Mouse (Mus musculus) gastrocnemius, postnatal 36 days (tissue): ENCODE data around the gene Mllt10. TPM values are rescaled to one million over a fixed set of nuclear protein-coding genes. Genes with fewer than 3 reads are reported as not detected.

Experiments used
- DNase-seq, 2 experiments: peaks; one replicate each; pipeline ENCODE4 v3.0.0; 2022
- intact Hi-C: fragments of 180-260 bp; cut with DNase I; formaldehyde crosslinking; loops from one replicate; pipeline ENCODE4 v1.15.1; 2025
- total RNA-seq, 2 experiments: library from RNA; stranded (reverse); gene quantifications; 2 replicates each; pipeline ENCODE4 v1.2.3; 2021

Mllt10 gene
- total RNA-seq, 2 experiments from 2014 or later: 15.6 to 21.9 TPM

- intact Hi-C loops: loop anchor here (10.0 kb wide), 1 partner anchor 715 kb away; no protein-coding TSS in a partner anchor
- DNase-seq: no peak
Observed at GRCm38 (mm10) chr2:18049279-18049821, 5.7 kb upstream of the Mllt10 start.

DNA sequence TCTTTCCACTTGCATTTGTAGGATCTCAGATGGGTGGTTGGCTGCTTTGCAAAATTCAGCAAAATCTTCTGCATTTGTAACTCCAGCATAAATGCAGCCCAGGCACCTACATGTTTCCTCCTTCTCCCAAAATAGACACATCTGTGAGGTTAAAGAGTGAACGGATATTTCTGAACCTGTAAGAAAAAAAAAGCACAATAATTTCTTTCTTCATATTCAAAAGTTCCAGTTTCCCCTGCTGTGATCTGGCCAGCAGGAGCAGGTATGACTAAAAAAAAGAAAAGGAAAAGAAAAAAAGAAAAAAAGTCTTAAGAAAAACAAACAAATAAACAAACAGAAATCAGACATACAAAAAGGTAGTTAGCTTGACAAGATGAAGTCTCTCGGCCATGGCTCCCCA, 5.0 kb upstream of the Mllt10 start:
- intact Hi-C loops: no loop called here

DNA sequence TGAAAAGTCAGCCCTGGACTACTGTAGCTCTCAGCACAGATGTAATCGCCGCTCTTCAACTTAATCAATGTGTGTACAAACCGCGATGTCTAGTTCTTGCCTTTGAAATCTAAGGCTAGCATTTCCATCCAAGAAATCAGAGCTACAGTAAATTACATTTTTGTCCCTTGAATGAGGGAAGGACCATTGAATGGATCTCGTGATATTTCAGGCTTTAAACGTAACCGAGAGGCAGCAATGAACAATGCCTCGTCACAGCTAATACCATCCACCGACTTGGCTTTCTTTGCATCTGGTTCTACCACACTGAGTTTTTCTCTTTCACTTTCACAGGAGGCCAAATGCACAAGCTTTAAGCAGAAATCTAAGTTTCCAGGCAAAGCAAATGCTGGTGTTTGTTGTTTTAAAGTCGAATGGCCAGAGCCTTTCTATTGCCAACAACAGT, 4.5 kb upstream of the Mllt10 start:
- DNase-seq: no peak
- intact Hi-C loops: no loop called here

More for the DNA sequence above, 5.0 kb upstream of the Mllt10 start:
- DNase-seq: no peak

DNA sequence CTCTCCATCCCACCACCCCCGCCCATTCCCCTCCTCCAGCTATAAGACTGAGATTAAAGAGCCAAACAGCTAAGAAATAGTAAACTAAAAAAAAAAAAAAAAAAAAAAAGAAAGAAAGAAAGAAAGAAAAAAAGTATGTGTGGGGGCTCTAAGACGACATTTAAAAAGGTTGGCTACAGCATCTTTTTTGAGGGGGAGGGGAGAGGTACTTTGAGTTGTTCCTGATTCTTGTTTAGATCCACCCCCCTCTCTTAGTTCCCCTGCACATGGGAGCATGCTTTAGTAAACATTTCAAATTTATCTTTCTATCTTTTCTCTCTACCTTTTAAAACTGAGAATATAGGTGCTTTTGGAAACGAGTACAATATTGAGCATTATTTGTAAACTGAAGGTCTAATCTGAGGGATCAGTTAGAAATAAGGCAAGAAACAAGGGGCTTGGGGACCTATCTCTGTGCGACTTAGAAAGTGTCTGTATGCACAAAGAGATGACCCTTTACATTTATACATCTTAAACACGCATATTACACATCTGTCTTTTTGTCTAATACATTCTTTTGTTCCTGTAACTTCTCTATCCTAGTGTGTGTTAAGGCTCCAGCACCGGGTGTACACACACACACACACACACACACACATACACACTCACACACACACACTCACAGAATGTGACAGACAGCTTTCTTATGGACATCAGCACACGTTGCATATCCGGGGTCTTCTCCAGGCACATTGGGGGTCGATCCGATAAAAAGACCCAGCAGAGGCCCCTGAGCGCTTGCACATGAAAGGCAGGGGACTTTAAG, 3.8 kb upstream of the Mllt10 start:
- DNase-seq: no peak
- intact Hi-C loops: no loop called here

- no peak for DNase-seq
- intact Hi-C loops: no loop called here
Observed at GRCm38 (mm10) chr2:18051831-18052170, 3.2 kb upstream of the Mllt10 start.

DNA sequence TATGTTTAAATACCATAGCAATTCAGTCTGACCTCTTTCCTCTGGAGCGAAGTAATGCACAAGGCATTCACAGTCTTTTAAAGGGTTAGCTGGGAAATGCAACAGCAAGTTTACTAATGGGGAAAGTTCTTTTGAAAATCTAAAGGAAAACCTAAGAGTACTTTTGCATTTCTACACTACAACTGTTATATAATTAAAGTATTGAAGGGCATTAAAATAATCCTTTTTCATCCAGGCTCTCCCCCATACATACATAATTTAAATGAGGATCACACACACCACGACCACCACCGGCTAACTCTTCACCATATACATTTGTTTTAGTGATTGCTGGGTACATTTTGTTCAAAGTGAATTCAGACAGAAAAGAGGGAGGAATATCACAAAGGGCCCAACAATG, 2.5 kb upstream of the Mllt10 start:
- DNase-seq: no peak
- intact Hi-C loops: no loop called here

DNA sequence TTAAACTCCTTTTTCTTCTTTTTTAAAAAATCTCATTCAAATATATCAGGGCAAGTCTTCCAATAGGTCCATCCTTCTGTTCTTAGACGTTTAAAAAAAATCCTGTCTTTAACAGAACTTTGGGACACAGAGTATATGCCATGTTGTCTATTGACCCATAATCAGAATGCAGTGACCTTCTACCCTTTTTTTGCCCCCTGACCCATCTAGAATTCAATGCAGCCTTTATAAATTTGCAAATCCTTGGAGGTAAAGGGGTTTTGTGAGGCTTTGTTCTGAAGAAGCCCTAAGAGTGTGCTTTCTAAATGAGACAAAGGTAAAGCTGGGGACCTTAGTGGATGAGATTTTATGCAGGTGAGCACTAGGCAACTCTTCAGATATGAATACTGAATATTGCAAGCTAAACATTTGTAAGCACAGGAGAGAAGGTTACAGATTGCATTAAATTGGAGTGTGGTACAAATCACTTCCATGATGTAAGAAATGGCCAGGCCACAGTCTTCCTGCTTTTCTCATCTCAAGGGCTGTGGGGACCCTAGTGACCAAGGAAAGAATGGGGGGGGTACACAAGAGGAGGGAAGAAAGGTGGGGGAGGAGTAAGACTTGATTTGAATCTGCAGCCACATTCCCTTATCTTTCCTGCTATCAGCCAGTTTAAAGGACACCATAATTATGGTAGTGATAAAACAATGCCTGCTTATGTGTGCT, 1.6 kb upstream of the Mllt10 start:
- DNase-seq: no peak
- intact Hi-C loops: no loop called here

- intact Hi-C loops: no loop called here
- peak in 1 of 2 experiments; percentile 26 for DNase-seq
Observed at GRCm38 (mm10) chr2:18053951-18054530, 996 bp upstream of the Mllt10 start.

GRCm38 (mm10) chr2:18055929-18056785, 1.1 kb downstream of the Mllt10 start:
- intact Hi-C loops: no loop called here
- DNase-seq: peak; percentile 92 to 96

DNA sequence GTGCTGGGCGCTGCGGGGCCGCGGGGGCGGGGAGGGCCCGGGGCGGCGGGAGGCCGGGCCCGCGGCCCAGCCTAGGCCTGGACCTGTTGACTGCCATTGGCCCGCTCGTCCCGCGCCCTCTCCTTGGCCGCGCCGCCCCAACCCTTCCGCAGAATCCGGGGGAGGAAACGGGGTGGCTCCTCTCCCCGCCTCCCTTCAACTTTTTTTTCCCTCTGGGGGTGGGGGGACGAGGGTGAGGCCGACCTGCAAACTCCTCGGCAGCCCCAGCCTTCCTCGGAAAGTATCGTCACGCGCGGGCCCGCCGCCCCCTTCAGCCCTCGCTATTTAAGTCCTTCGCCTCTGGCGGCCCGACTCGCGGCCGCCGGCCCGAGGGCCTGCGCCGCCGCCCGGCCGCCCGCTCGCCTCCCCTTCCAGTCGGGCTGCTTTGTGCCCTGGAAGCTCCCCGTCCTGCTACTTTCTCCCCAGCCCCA, 1.8 kb downstream of the Mllt10 start:
- peak; percentile 90 to 94 for DNase-seq
- intact Hi-C loops: no loop called here

DNA sequence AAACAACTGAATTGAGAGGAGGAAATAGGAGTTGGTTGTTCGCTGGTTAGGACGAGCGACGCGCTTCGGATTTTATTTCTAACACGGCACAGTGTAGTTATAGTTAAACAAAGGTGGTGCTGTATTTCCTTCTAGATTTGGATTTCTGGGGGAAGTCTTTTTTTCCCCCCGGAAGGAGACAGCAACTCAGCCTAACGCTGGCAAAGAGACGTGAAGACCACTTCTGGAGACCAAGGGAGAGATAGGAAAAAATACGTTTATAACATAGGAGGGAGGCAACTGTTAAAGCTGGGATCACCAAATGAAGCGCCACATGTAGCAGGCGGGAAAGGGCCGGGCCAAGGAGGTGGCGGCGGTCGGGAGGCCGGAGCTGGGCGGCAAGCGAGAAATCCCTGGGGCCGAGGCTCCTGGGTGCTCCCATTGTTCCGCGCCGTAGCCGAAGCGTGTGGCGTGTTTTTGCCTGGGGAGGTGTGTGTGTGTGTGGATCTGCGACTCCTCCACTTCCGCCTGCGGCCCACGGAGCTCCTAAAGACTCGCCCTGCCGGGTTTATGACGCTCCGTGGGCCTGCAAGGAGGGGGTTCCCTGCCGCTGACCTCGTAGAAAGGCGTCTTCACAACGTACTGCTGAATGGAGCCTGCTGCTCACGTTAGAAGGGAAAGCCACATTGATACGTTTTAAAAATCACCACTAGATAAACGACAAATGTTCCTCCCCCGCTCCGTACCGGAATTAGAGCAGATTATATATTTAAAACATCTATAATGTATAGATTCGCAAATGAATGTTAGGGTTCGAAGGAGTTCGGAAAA, 2.5 kb downstream of the Mllt10 start:
- intact Hi-C loops: no loop called here
- DNase-seq: peak; percentile 35 to 68

DNA sequence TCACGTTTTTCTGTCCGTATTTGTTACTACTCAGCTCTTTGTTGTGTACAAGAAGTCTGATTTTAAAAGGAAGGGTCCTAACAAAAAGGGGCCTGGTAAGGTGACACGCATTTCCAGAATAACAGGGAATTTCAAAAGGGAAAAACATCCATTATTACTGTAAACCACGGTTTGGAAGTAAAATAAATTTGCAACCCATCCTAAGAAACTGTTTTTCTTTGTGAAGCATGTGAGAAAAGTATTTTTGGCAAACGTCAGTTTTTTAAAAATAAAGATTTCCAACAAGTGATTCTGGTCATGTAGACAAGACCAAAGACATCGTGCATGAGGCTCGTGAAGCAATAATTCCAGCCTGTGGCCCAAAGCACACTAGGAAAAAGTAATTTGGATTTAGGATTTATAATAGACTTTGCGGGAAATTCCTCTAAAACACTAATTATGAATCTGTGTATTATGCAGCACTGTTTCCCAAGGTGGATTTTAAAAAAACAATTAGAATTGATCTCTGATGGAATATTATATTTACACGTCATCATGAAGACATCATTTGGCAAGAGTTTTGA, 3.2 kb downstream of the Mllt10 start:
- intact Hi-C loops: no loop called here

DNA sequence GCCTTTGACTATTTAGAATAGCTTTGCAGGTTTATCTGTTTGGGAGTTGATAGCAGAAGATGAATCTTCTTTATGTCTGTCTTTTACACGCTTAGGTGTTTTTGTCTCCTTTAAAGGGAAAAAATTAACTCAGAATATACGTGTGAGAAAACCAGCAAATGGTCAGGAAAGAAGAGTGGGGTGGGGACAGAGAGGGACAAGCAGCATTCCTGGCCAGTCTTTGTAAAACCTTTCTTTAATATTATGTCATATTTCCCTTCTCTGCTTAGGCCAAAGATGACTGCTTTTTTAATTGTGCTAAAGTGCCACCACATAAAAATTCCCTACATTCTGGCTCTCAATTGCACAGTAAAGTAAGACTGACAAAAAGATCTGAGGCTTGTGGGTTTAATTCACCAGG, 4.0 kb downstream of the Mllt10 start:
- intact Hi-C loops: no loop called here
- no peak for DNase-seq

More for the DNA sequence above, 3.2 kb downstream of the Mllt10 start:
- no peak for DNase-seq

GRCm38 (mm10) chr2:18059891-18060290, 4.9 kb downstream of the Mllt10 start:
- intact Hi-C loops: loop anchor here (5.0 kb wide), 1 partner anchor 617 kb away; the partner anchor contains the start of gene Bmi1

GRCm38 (mm10) chr2:18060396-18060795, 5.4 kb downstream of the Mllt10 start:
- intact Hi-C loops: loop anchor here (5.0 kb wide), 1 partner anchor 617 kb away; the partner anchor contains the start of gene Bmi1
- DNase-seq: no peak

More at GRCm38 (mm10) chr2:18059891-18060290, 4.9 kb downstream of the Mllt10 start:
- DNase-seq: no peak

GRCm38 (mm10) chr2:18063763-18064251, 8.8 kb downstream of the Mllt10 start:
- DNase-seq: peak; percentile 22 to 70
- intact Hi-C loops: loop anchor here (5.0 kb wide), 1 partner anchor 613 kb away; the partner anchor contains the start of gene Bmi1

DNA sequence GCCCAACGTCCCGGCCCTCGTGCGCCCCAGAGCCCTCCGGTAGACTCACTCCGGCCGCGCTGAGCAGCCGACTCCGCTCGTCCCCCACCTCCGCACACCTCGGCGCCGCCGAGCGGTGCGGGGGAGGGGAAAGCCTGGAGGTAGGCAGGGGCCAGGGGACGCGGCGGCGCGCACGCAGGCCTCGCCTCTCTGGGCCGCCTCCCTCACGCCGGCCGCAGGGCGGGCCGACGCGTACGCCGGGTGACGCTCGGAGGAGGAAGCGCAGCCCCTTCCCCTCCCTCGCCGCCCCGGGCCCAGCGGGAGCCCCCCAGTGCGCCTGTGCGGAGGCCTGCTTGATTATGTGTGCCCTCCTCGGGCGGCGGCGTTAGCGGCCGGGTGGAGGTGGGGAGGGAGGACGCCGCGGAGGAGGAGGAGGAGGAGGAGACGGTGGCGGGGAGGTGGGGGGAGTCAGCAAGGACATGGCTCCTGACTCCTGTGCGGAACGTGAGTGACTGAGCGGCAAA, 9.4 kb downstream of the Mllt10 start:
- DNase-seq: peak; percentile 87 to 88
- intact Hi-C loops: loop anchor here (5.0 kb wide), 1 partner anchor 613 kb away; the partner anchor contains the start of gene Bmi1
